Mouse (Mus musculus): ENCODE data around the gene Olfr193. TPM values are rescaled to one million over a fixed set of nuclear protein-coding genes. Genes with fewer than 3 reads are reported as not detected.

Gene Olfr193
- not detected in 2 replicates for total RNA-seq (2012; rRNA removed)

GRCm38 (mm10) chr16:59111781-59112180 lies at the start of gene Olfr193:
Gene Olfr193 (minus strand): TSS chr16:59111881.
- Histone ChIP-seq H3K9me3 (ENCODE audit: control insufficient read depth, insufficient read depth, low read depth, low read length) (no peaks in the 10 kb centered on the region), H3K4me1 (ENCODE audit: control insufficient read depth in 2 of 2, insufficient read depth in 2 of 2, low read length in 2 of 2, poor library complexity in 1 of 2) (no peaks in the 10 kb centered on the region), H3K9ac (ENCODE audit: insufficient read depth, low read depth, low read length, poor library complexity, severe bottlenecking) (no peak within 1 kb of the TSS), H3K27ac (ENCODE audit: insufficient read depth, low read depth, low read length, poor library complexity, severe bottlenecking) (no peak within 1 kb of the TSS), H3K4me3 (ENCODE audit: insufficient read depth in 1 of 2, low read depth in 1 of 2, low read length in 2 of 2, poor library complexity in 1 of 2, severe bottlenecking in 1 of 2) (no peak within 1 kb of the TSS), H3K36me3 (ENCODE audit: control insufficient read depth, insufficient read depth, low read length, poor library complexity, severe bottlenecking) (no peaks in the 10 kb centered on the region)
- TF ChIP-seq CHD2 (IDR thresholded peaks at IDR 0.05; ENCODE audit: low read depth, low read length), result no peak
- no peak for TF ChIP-seq MAFK (IDR thresholded peaks at IDR 0.05; ENCODE audit: insufficient read depth, low read depth, low read length)
- no peak for TF ChIP-seq ZNF384 (IDR thresholded peaks at IDR 0.05; ENCODE audit: low read depth, low read length)
- no peak for TF ChIP-seq HCFC1 (IDR thresholded peaks at IDR 0.05; ENCODE audit: borderline replicate concordance, insufficient read depth, low read length)
- no peak for TF ChIP-seq ZC3H11A (IDR thresholded peaks at IDR 0.05; ENCODE audit: borderline replicate concordance, low read depth, low read length)
- no peak for DNase-seq (ENCODE audit: low read depth, low spot score)
- in situ Hi-C loops (cut with MboI; ENCODE audit: low sequenced_read_pairs in 2 of 2, unreplicated experiment in 2 of 2), result no loop called here

DNA sequence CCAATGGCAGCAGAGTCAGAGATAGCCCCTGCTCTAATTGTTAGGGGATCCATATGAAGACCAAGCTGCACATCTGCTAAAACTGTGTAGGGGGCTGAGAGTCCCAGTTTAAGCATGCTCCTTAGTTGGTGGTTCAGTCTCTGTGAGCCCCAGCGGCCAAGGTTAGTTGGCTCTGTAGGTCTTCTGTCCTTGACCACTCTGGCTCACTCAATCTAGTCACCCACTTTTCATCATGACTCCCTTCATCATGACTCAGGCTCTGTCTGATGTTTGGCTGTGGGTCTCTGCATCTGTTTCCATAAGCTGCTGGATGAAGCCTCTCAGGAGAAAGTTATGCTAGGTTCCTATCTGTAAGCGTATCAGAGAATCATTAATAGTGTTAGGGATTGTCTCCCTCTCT lies 40.3 kb upstream of the Olfr193 start:
- H3K9ac ChIP-seq (ENCODE audit: insufficient read depth, low read depth, low read length, poor library complexity, severe bottlenecking), result no peak overlapping the region
- no peaks in the 10 kb centered on the region for H3K9me3 ChIP-seq (ENCODE audit: control insufficient read depth, insufficient read depth, low read depth, low read length)
- no peak for DNase-seq (ENCODE audit: low read depth, low spot score)
- TF ChIP-seq ZC3H11A (IDR thresholded peaks at IDR 0.05; ENCODE audit: borderline replicate concordance, low read depth, low read length) (no peak), CHD2 (IDR thresholded peaks at IDR 0.05; ENCODE audit: low read depth, low read length) (no peak), HCFC1 (IDR thresholded peaks at IDR 0.05; ENCODE audit: borderline replicate concordance, insufficient read depth, low read length) (no peak), MAFK (IDR thresholded peaks at IDR 0.05; ENCODE audit: insufficient read depth, low read depth, low read length) (no peak), ZNF384 (IDR thresholded peaks at IDR 0.05; ENCODE audit: low read depth, low read length) (no peak)
- in situ Hi-C loops (cut with MboI; ENCODE audit: low sequenced_read_pairs in 2 of 2, unreplicated experiment in 2 of 2), result no loop called here
- no peak overlapping the region for H3K27ac ChIP-seq (ENCODE audit: insufficient read depth, low read depth, low read length, poor library complexity, severe bottlenecking)
- no peaks in the 10 kb centered on the region for H3K36me3 ChIP-seq (ENCODE audit: control insufficient read depth, insufficient read depth, low read length, poor library complexity, severe bottlenecking)
- no peaks in the 10 kb centered on the region for H3K4me1 ChIP-seq (ENCODE audit: control insufficient read depth in 2 of 2, insufficient read depth in 2 of 2, low read length in 2 of 2, poor library complexity in 1 of 2)
- H3K4me3 ChIP-seq (ENCODE audit: insufficient read depth in 1 of 2, low read depth in 1 of 2, low read length in 2 of 2, poor library complexity in 1 of 2, severe bottlenecking in 1 of 2), result no peak overlapping the region

GRCm38 (mm10) chr16:59146746-59147145 lies 35.1 kb upstream of the Olfr193 start, which contains the start of gene Olfr195:
Gene Olfr195 (plus strand): TSS chr16:59147046.
- no peak for DNase-seq (ENCODE audit: low read depth, low spot score)
- in situ Hi-C loops (cut with MboI; ENCODE audit: low sequenced_read_pairs in 2 of 2, unreplicated experiment in 2 of 2), result no loop called here
- Histone ChIP-seq H3K9ac (ENCODE audit: insufficient read depth, low read depth, low read length, poor library complexity, severe bottlenecking) (no peak within 1 kb of the TSS), H3K27ac (ENCODE audit: insufficient read depth, low read depth, low read length, poor library complexity, severe bottlenecking) (no peak within 1 kb of the TSS), H3K36me3 (ENCODE audit: control insufficient read depth, insufficient read depth, low read length, poor library complexity, severe bottlenecking) (no peaks in the 10 kb centered on the region), H3K4me3 (ENCODE audit: insufficient read depth in 1 of 2, low read depth in 1 of 2, low read length in 2 of 2, poor library complexity in 1 of 2, severe bottlenecking in 1 of 2) (no peak within 1 kb of the TSS), H3K9me3 (ENCODE audit: control insufficient read depth, insufficient read depth, low read depth, low read length) (no peaks in the 10 kb centered on the region), H3K4me1 (ENCODE audit: control insufficient read depth in 2 of 2, insufficient read depth in 2 of 2, low read length in 2 of 2, poor library complexity in 1 of 2) (no peaks in the 10 kb centered on the region)
- TF ChIP-seq MAFK (IDR thresholded peaks at IDR 0.05; ENCODE audit: insufficient read depth, low read depth, low read length), result no peak
- TF ChIP-seq ZC3H11A (IDR thresholded peaks at IDR 0.05; ENCODE audit: borderline replicate concordance, low read depth, low read length), result no peak
- no peak for TF ChIP-seq HCFC1 (IDR thresholded peaks at IDR 0.05; ENCODE audit: borderline replicate concordance, insufficient read depth, low read length)
- TF ChIP-seq ZNF384 (IDR thresholded peaks at IDR 0.05; ENCODE audit: low read depth, low read length), result no peak
- no peak for TF ChIP-seq CHD2 (IDR thresholded peaks at IDR 0.05; ENCODE audit: low read depth, low read length)

GRCm38 (mm10) chr16:59141105-59141504 lies 29.4 kb upstream of the Olfr193 start:
- Histone ChIP-seq H3K9me3 (ENCODE audit: control insufficient read depth, insufficient read depth, low read depth, low read length) (no peaks in the 10 kb centered on the region), H3K4me3 (ENCODE audit: insufficient read depth in 1 of 2, low read depth in 1 of 2, low read length in 2 of 2, poor library complexity in 1 of 2, severe bottlenecking in 1 of 2) (no peak overlapping the region), H3K4me1 (ENCODE audit: control insufficient read depth in 2 of 2, insufficient read depth in 2 of 2, low read length in 2 of 2, poor library complexity in 1 of 2) (no peaks in the 10 kb centered on the region), H3K36me3 (ENCODE audit: control insufficient read depth, insufficient read depth, low read length, poor library complexity, severe bottlenecking) (no peaks in the 10 kb centered on the region), H3K27ac (ENCODE audit: insufficient read depth, low read depth, low read length, poor library complexity, severe bottlenecking) (no peak overlapping the region), H3K9ac (ENCODE audit: insufficient read depth, low read depth, low read length, poor library complexity, severe bottlenecking) (no peak overlapping the region)
- TF ChIP-seq ZC3H11A (IDR thresholded peaks at IDR 0.05; ENCODE audit: borderline replicate concordance, low read depth, low read length), result no peak
- TF ChIP-seq HCFC1 (IDR thresholded peaks at IDR 0.05; ENCODE audit: borderline replicate concordance, insufficient read depth, low read length), result no peak
- no peak for TF ChIP-seq CHD2 (IDR thresholded peaks at IDR 0.05; ENCODE audit: low read depth, low read length)
- TF ChIP-seq MAFK (IDR thresholded peaks at IDR 0.05; ENCODE audit: insufficient read depth, low read depth, low read length), result no peak
- no peak for TF ChIP-seq ZNF384 (IDR thresholded peaks at IDR 0.05; ENCODE audit: low read depth, low read length)
- in situ Hi-C loops (cut with MboI; ENCODE audit: low sequenced_read_pairs in 2 of 2, unreplicated experiment in 2 of 2), result no loop called here
- no peak for DNase-seq (ENCODE audit: low read depth, low spot score)

GRCm38 (mm10) chr16:59130740-59131139 lies 19.1 kb upstream of the Olfr193 start:
- no peaks in the 10 kb centered on the region for H3K36me3 ChIP-seq (ENCODE audit: control insufficient read depth, insufficient read depth, low read length, poor library complexity, severe bottlenecking)
- in situ Hi-C loops (cut with MboI; ENCODE audit: low sequenced_read_pairs in 2 of 2, unreplicated experiment in 2 of 2), result no loop called here
- H3K9me3 ChIP-seq (ENCODE audit: control insufficient read depth, insufficient read depth, low read depth, low read length), result no peaks in the 10 kb centered on the region
- TF ChIP-seq MAFK (IDR thresholded peaks at IDR 0.05; ENCODE audit: insufficient read depth, low read depth, low read length), result no peak
- no peak for TF ChIP-seq CHD2 (IDR thresholded peaks at IDR 0.05; ENCODE audit: low read depth, low read length)
- TF ChIP-seq ZNF384 (IDR thresholded peaks at IDR 0.05; ENCODE audit: low read depth, low read length), result no peak
- TF ChIP-seq ZC3H11A (IDR thresholded peaks at IDR 0.05; ENCODE audit: borderline replicate concordance, low read depth, low read length), result no peak
- DNase-seq (ENCODE audit: low read depth, low spot score), result no peak
- H3K27ac ChIP-seq (ENCODE audit: insufficient read depth, low read depth, low read length, poor library complexity, severe bottlenecking), result no peak overlapping the region
- no peak overlapping the region for H3K4me3 ChIP-seq (ENCODE audit: insufficient read depth in 1 of 2, low read depth in 1 of 2, low read length in 2 of 2, poor library complexity in 1 of 2, severe bottlenecking in 1 of 2)
- no peak overlapping the region for H3K9ac ChIP-seq (ENCODE audit: insufficient read depth, low read depth, low read length, poor library complexity, severe bottlenecking)
- no peaks in the 10 kb centered on the region for H3K4me1 ChIP-seq (ENCODE audit: control insufficient read depth in 2 of 2, insufficient read depth in 2 of 2, low read length in 2 of 2, poor library complexity in 1 of 2)
